Comparison of ENCODE assay signal across 22 mouse cellular contexts in genomic region chr5:59756660-59757415, GRCm38 (mm10).
DNase-seq lines count a peak whose midpoint lies in the region; ATAC-seq lines count a peak whose summit lies in the region.
"Had no signal": no experiment of that assay in that cellular context is flagged by ENCODE, and none has a peak within 500 bp of the region (broad histone marks: within the 10 kb centered on the region; RNA-seq: fewer than 3 reads in every experiment).

No protein-coding gene starts in this region.

- ATAC-seq in forebrain, embryonic 15.5 days (replicated peaks), result peak; percentile 61; the same call in 1 of the 2 replicates
- ATAC-seq in forebrain, embryonic 12.5 days (ENCODE audit: low FRiP score), result no peak
- ATAC-seq: hindbrain, embryonic 16.5 days had no signal

- no peaks in the 10 kb centered on the region for H3K27me3 ChIP-seq in forebrain, embryonic 15.5 days
- H3K27me3 ChIP-seq in forebrain, embryonic 12.5 days, result no peaks in the 10 kb centered on the region
- H3K27me3 ChIP-seq: CH12.LX; embryonic facial prominence, embryonic 15.5 days; limb, embryonic 13.5 days had no signal

- H3K4me3 ChIP-seq in forebrain, embryonic 15.5 days, result no peak overlapping the region
- no peak overlapping the region for H3K4me3 ChIP-seq in forebrain, embryonic 12.5 days (replicated peaks)
- H3K4me3 ChIP-seq: embryonic facial prominence, embryonic 15.5 days; heart, embryonic 10.5 days; limb, embryonic 13.5 days had no signal

- no peaks in the 10 kb centered on the region for H3K36me3 ChIP-seq in forebrain, embryonic 15.5 days
- H3K36me3 ChIP-seq in forebrain, embryonic 12.5 days (replicated peaks), result no peaks in the 10 kb centered on the region
- H3K36me3 ChIP-seq: embryonic facial prominence, embryonic 15.5 days; heart, embryonic 10.5 days; limb, embryonic 13.5 days had no signal

- no peaks in the 10 kb centered on the region for H3K4me1 ChIP-seq in forebrain, embryonic 15.5 days
- H3K4me1 ChIP-seq in forebrain, embryonic 12.5 days, result no peaks in the 10 kb centered on the region
- H3K4me1 ChIP-seq: embryonic facial prominence, embryonic 15.5 days; heart, embryonic 10.5 days; limb, embryonic 13.5 days had no signal

- H3K9me3 ChIP-seq in forebrain, embryonic 15.5 days, result no peaks in the 10 kb centered on the region
- H3K9me3 ChIP-seq in forebrain, embryonic 12.5 days, result no peaks in the 10 kb centered on the region
- H3K9me3 ChIP-seq: embryonic facial prominence, embryonic 15.5 days; heart, embryonic 10.5 days; limb, embryonic 13.5 days had no signal

- H3K9ac ChIP-seq in forebrain, embryonic 15.5 days (replicated peaks), result no peak overlapping the region
- H3K9ac ChIP-seq in forebrain, embryonic 12.5 days, result no peak overlapping the region
- H3K9ac ChIP-seq: embryonic facial prominence, embryonic 15.5 days; limb, embryonic 13.5 days; liver, embryonic 14.5 days had no signal

- 59% methylated on average over 4 of the region's 4 CpGs for WGBS in forebrain, embryonic 15.5 days
- WGBS in forebrain, embryonic 12.5 days, result 83% methylated on average over 4 of the region's 4 CpGs

- DNase-seq in brain, embryonic 18.5 days (ENCODE audit: low read depth, low spot score), result peak; percentile 28
- DNase-seq in cerebellum, adult 9-11 months, result peak; percentile 38
- DNase-seq in layer of hippocampus, postnatal 10 days (ENCODE audit: low spot score in 2 of 2), result peak; percentile 13 to 37
- DNase-seq in Muller cell, postnatal 12 days (ENCODE audit: inconsistent ontology term), result no peak
- DNase-seq in urinary bladder, postnatal 4 days (ENCODE audit: low spot score in 2 of 2), result no peak
- DNase-seq: adrenal gland, postnatal 10 days; embryo, embryonic 11 days; heart, postnatal 10 days; kidney, adult 11 months; kidney, postnatal 25 days; midbrain, embryonic 14.5 days; retina, postnatal 1 day; right cerebral cortex, postnatal 4 days; thymus, postnatal 14 days had no signal

- no peak overlapping the region for H3K4me2 ChIP-seq in forebrain, embryonic 15.5 days (replicated peaks)
- no peak overlapping the region for H3K4me2 ChIP-seq in forebrain, embryonic 12.5 days
- H3K4me2 ChIP-seq: embryonic facial prominence, embryonic 15.5 days; limb, embryonic 13.5 days had no signal

- H3K27ac ChIP-seq in forebrain, embryonic 15.5 days (replicated peaks), result no peak overlapping the region
- no peak overlapping the region for H3K27ac ChIP-seq in forebrain, embryonic 12.5 days
- H3K27ac ChIP-seq: embryonic facial prominence, embryonic 15.5 days; heart, embryonic 10.5 days; limb, embryonic 13.5 days; liver, embryonic 14.5 days had no signal

Comparison
In these comparisons a context has a peak if more than half of its experiments do, and no peak if none do; other contexts are left out.
1. DNase-seq: peak in brain, embryonic 18.5 days (single experiment), cerebellum, adult 9-11 months (single experiment) and layer of hippocampus, postnatal 10 days (2 of 2); none in Muller cell, postnatal 12 days (single experiment) and urinary bladder, postnatal 4 days (0 of 2).